Mouse (Mus musculus) lung, postnatal 0 days (tissue): ENCODE measurements around the gene Omt2a.

Source experiments
- CTCF ChIP-seq: IDR thresholded peaks from 2 replicates; pipeline ENCODE4 v1.5.1; 2016; ENCODE audit warnings: antibody characterized with exemption, mild to moderate bottlenecking
- EP300 ChIP-seq: IDR thresholded peaks from 2 replicates; pipeline ENCODE4 v1.6.1; 2016; ENCODE audit warnings: antibody characterized with exemption, mild to moderate bottlenecking, control low read depth

GRCm38 (mm10) chr9:78363374-78363773 is 48.8 kb upstream of the Omt2a start:
- TF ChIP-seq CTCF (no peak), EP300 (peak; percentile 66)
